Mouse (Mus musculus) ES-CJ7 (cell line): ENCODE results near the gene Ccl20.
A peak's percentile ranks its signal among the peaks of the same experiment; 100 is the strongest.

Experiments
- DNase-seq: peaks from one replicate; pipeline ENCODE4 v3.0.0; 2011; ENCODE audit warnings: low read depth, low spot score

Ccl20 gene

DNA sequence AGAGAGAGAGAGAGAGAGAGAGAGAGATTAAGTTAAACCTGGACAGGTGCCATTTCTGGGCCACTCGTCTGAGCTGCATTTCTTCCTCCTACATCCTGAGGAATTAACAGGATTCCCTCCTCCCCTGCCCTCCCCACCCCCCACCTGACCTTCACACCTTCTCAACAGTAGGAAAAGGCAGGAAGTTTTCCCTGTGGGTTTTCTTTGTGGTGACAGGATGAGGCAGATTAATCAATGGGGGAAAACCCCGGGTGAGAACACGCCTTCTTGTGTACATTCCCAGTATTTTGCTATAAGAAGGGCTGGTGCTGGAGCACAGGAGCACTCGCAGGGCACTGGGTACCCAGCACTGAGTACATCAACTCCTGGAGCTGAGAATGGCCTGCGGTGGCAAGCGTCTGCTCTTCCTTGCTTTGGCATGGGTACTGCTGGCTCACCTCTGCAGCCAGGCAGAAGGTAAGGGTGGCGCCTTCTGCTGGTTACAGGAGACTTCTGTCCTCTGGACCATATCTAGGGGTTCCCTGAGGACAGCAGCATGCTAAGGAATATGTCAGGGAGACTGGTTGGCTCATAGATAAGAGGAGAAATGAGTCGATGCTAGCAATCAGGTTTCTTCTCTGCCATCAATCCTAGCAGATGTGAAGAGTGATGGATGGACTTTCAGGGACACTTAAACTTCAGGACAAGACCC is at the start of gene Ccl20:
TSS of gene Ccl20 (plus strand) at position 320 of the 691 bp plus-strand sequence.
- peak; percentile 73 for DNase-seq

GRCm38 (mm10) chr1:83067205-83067604 is 49.4 kb upstream of the Ccl20 start:
- DNase-seq, result no peak

- DNase-seq, result no peak
Measured at GRCm38 (mm10) chr1:83075526-83076189, 40.9 kb upstream of the Ccl20 start.

GRCm38 (mm10) chr1:83076190-83076917 is 40.2 kb upstream of the Ccl20 start:
- DNase-seq, result peak; percentile 76

GRCm38 (mm10) chr1:83077016-83077415 is 39.5 kb upstream of the Ccl20 start:
- no peak for DNase-seq

- DNase-seq, result no peak
Measured at GRCm38 (mm10) chr1:83084790-83085189, 31.8 kb upstream of the Ccl20 start.

- no peak for DNase-seq
Measured at GRCm38 (mm10) chr1:83091268-83091667, 25.3 kb upstream of the Ccl20 start.

- DNase-seq, result no peak
Measured at GRCm38 (mm10) chr1:83096935-83097334, 19.6 kb upstream of the Ccl20 start.

DNA sequence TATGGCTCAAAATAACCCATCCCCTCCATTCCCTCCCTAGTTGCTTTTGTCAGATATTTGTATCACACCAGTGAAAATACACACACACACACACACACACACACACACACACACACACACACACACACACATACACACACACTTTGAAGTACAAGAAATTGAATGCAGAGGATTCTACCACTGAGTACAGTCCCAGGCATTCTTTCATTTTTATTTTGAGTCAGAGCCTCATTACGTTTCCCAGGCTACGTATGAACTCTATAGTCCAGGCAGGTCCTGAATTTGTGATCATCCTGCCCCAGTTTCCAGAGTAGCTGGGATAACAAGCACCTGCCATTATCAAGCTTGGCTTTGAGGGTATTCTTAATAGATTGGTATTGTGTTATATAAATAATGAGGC is 17.4 kb upstream of the Ccl20 start:
- no peak for DNase-seq

DNA sequence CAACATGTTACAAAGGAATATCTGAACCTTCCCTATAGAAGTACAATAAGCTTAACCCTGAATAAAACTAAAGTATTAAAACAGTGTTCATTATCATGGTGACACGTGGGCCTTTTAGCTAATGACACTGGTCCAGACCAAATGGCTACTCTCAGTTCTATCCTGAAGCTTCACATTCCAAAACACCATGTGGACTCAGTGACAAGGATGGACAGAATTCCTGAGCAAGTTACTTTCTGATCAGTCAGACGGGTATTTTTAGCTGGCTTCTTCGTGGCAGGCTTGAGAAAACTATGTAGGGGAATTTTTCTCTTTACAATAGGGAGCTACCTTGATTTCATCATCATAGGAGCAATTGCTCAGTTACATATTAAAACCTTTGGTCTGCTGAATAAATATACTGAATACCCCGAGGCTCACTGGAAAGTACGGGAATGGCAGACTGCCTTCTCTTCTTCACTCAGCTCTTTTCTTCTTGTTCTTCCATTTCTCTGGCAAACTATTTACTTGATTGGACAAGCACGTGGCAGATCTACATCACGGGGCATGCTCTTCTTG is 16.9 kb upstream of the Ccl20 start:
- DNase-seq, result no peak

GRCm38 (mm10) chr1:83101891-83102290 is 14.7 kb upstream of the Ccl20 start:
- DNase-seq, result no peak

GRCm38 (mm10) chr1:83105464-83105863 is 11.1 kb upstream of the Ccl20 start:
- no peak for DNase-seq

GRCm38 (mm10) chr1:83107410-83107978 is 9.1 kb upstream of the Ccl20 start:
- no peak for DNase-seq

- DNase-seq, result no peak
Measured at GRCm38 (mm10) chr1:83110992-83111391, 5.6 kb upstream of the Ccl20 start.

DNA sequence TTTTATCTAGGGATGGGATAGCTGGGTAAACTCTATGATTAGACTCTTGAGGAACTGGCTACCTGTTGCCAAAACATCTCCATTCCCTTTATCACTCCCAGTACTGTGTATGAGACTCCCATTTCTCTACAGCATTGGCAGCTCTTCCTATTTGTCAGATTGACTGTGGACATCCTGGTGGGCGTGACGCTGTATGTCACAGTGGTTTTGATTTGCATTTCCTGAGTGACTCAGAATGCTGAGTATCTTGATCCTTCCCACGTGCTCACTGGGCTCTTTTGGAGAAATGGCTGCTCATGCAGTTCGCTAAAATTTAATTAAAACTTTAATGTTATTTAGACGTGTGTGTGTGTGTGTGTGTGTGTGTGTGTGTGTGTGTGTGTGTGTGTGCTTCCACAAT is 4.8 kb upstream of the Ccl20 start:
- DNase-seq, result peak; percentile 9

GRCm38 (mm10) chr1:83117217-83117616 is 651 bp downstream of the Ccl20 start:
- DNase-seq, result no peak

- no peak for DNase-seq
Measured at GRCm38 (mm10) chr1:83117661-83118060, 1.1 kb downstream of the Ccl20 start.

GRCm38 (mm10) chr1:83119903-83120302 is 3.3 kb downstream of the Ccl20 start:
- no peak for DNase-seq

- no peak for DNase-seq
Measured at GRCm38 (mm10) chr1:83120312-83120711, 3.7 kb downstream of the Ccl20 start.

- DNase-seq, result no peak
Measured at GRCm38 (mm10) chr1:83123201-83123600, 6.6 kb downstream of the Ccl20 start.

DNA sequence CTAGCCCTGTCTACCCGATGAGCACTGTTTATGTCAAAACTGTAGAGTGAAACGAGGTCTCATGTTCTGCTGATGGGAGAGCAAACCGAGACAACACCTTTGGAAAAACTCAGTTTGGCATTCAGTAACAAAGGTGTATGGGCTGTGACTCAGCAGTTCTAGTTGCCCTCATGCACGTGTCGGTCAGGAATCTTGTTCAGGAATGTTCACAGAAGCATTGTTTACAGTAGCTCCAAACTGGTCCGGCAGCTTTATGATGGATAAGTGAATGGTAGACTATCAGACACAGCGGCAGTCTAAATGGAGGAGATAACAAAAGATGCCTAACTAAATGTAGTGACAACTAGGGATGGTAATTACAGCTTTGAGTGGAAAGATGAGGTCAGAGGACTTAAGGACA is 19.3 kb downstream of the Ccl20 start:
- peak; percentile 17 for DNase-seq

DNA sequence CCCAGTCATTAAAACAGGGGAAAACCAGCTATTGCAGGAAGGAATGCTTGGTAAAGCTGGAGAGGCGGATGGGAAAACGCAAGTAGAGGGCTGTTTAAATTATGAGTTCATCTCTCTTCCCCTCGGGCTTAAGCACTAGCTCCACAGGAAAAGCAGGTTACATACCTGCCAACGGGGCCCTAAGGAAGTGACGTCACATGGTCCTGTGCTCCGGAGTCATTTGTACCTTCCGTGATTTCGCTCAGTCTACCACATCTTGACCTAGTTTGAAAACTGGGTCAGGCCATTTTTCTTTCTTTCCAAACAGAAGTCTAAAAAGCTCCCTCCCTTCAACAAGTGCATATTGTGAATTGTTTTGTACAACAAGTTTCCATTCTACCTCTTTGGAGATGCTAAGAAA is 21.3 kb downstream of the Ccl20 start:
- DNase-seq, result no peak
